Mouse (Mus musculus) testis, adult 2 months (tissue): Measurements from ENCODE around the gene Nlk. TPM values are rescaled to one million over a fixed set of nuclear protein-coding genes. Genes with fewer than 3 reads are reported as not detected.
"Not testable (repeated sequence)": the region's sequence is repeated elsewhere in the genome, so short reads cannot be mapped to it uniquely, and the experiment has no call there.

Experiments used
- H3K27ac ChIP-seq: fragments of 200-500 bp; 2 replicates; pipeline ENCODE4 v1.5.1; 2012; ENCODE audit warnings: low read depth, low read length; ENCODE audit not compliant: control insufficient read depth, insufficient read depth
- H3K27me3 ChIP-seq: fragments of 200-500 bp; 2 replicates; pipeline ENCODE4 v1.6.1; 2012; ENCODE audit warnings: mild to moderate bottlenecking, low read length, moderate library complexity; ENCODE audit not compliant: control insufficient read depth, insufficient read depth
- H3K36me3 ChIP-seq: fragments of 200-500 bp; 2 replicates; pipeline ENCODE4 v1.6.1; 2012; ENCODE audit warnings: mild to moderate bottlenecking, low read length; ENCODE audit not compliant: control insufficient read depth, insufficient read depth
- H3K4me1 ChIP-seq: fragments of 200-500 bp; 2 replicates; pipeline ENCODE4 v1.6.1; 2012; ENCODE audit warnings: low read length; ENCODE audit not compliant: control insufficient read depth, insufficient read depth
- H3K4me3 ChIP-seq: fragments of 200-500 bp; 2 replicates; pipeline ENCODE4 v1.5.1; 2012; ENCODE audit warnings: low read depth, mild to moderate bottlenecking, low read length, moderate library complexity, mixed read lengths; ENCODE audit not compliant: control insufficient read depth
- CTCF ChIP-seq: fragments of 200-500 bp; IDR thresholded peaks from 2 replicates; pipeline ENCODE4 v1.5.1; 2012; ENCODE audit warnings: low read depth, mild to moderate bottlenecking, inconsistent platforms, low read length, moderate library complexity; ENCODE audit not compliant: control insufficient read depth, insufficient read depth, insufficient replicate concordance
- POLR2A ChIP-seq: fragments of 200-500 bp; IDR thresholded peaks from 2 replicates; pipeline ENCODE4 v1.6.1; 2012; ENCODE audit warnings: low read depth, mild to moderate bottlenecking, inconsistent platforms, low read length, moderate library complexity; ENCODE audit not compliant: control insufficient read depth
- polyA plus RNA-seq: library from polyadenylated mRNA; depleted of rRNA; stranded (reverse); fragments of >200 nt; gene quantifications from 2 replicates; pipeline ENCODE4 v1.2.3, GENCODE M21; 2012

Gene Nlk
- polyA plus RNA-seq, 1 experiment = 12.0 TPM

GRCm38 (mm10) chr11:78596750-78597149 is 100.4 kb downstream of the Nlk start:
- H3K4me1 ChIP-seq = no peaks in the 10 kb centered on the region
- no peaks in the 10 kb centered on the region for H3K27me3 ChIP-seq
- H3K4me3 ChIP-seq = no peak overlapping the region
- H3K27ac ChIP-seq = no peak overlapping the region
- TF ChIP-seq CTCF = no peak
- TF ChIP-seq POLR2A = no peak
- no peaks in the 10 kb centered on the region for H3K36me3 ChIP-seq

- H3K27me3 ChIP-seq = no peaks in the 10 kb centered on the region
- H3K4me3 ChIP-seq = no peak overlapping the region
- no peaks in the 10 kb centered on the region for H3K36me3 ChIP-seq
- no peak overlapping the region for H3K27ac ChIP-seq
- H3K4me1 ChIP-seq = no peaks in the 10 kb centered on the region
- TF ChIP-seq POLR2A (no peak), CTCF (no peak)
Measured at GRCm38 (mm10) chr11:78595773-78596172, 101.4 kb downstream of the Nlk start.

- Histone ChIP-seq H3K4me1 (no peaks in the 10 kb centered on the region), H3K27ac (no peak overlapping the region), H3K4me3 (no peak overlapping the region), H3K27me3 (no peaks in the 10 kb centered on the region), H3K36me3 (no peaks in the 10 kb centered on the region)
- TF ChIP-seq POLR2A = no peak
- no peak for TF ChIP-seq CTCF
Measured at GRCm38 (mm10) chr11:78594271-78594964, 102.8 kb downstream of the Nlk start.

GRCm38 (mm10) chr11:78587677-78588076 is 109.5 kb downstream of the Nlk start:
- H3K36me3 ChIP-seq, H3K27ac ChIP-seq, H3K4me3 ChIP-seq, H3K27me3 ChIP-seq, H3K4me1 ChIP-seq: not testable (repeated sequence)

GRCm38 (mm10) chr11:78586099-78586498 is 111.1 kb downstream of the Nlk start:
- Histone ChIP-seq H3K4me1 (no peaks in the 10 kb centered on the region), H3K27me3 (no peaks in the 10 kb centered on the region), H3K36me3 (peaks cover 3% of the 10 kb centered on the region), H3K4me3 (no peak overlapping the region), H3K27ac (no peak overlapping the region)
- no peak for TF ChIP-seq CTCF
- no peak for TF ChIP-seq POLR2A

- no peaks in the 10 kb centered on the region for H3K27me3 ChIP-seq
- TF ChIP-seq POLR2A (no peak), CTCF (no peak)
- H3K4me3 ChIP-seq = no peak overlapping the region
- no peak overlapping the region for H3K27ac ChIP-seq
- peaks cover 3% of the 10 kb centered on the region for H3K36me3 ChIP-seq
- H3K4me1 ChIP-seq = no peaks in the 10 kb centered on the region
Measured at GRCm38 (mm10) chr11:78582848-78583247, 114.3 kb downstream of the Nlk start.

- peaks cover 7% of the 10 kb centered on the region for H3K36me3 ChIP-seq
- no peak overlapping the region for H3K4me3 ChIP-seq
- H3K4me1 ChIP-seq = no peaks in the 10 kb centered on the region
- H3K27me3 ChIP-seq = no peaks in the 10 kb centered on the region
- H3K27ac ChIP-seq = no peak overlapping the region
- TF ChIP-seq POLR2A (no peak), CTCF (no peak)
Measured at GRCm38 (mm10) chr11:78574975-78575374, 122.2 kb downstream of the Nlk start.

- Histone ChIP-seq H3K27ac (no peak overlapping the region), H3K4me1 (no peaks in the 10 kb centered on the region), H3K36me3 (peaks cover 7% of the 10 kb centered on the region), H3K4me3 (no peak overlapping the region), H3K27me3 (no peaks in the 10 kb centered on the region)
- no peak for TF ChIP-seq CTCF
- TF ChIP-seq POLR2A = no peak
Measured at GRCm38 (mm10) chr11:78574536-78574935, 122.6 kb downstream of the Nlk start.

GRCm38 (mm10) chr11:78574031-78574430 is 123.1 kb downstream of the Nlk start:
- not testable (repeated sequence) for H3K27ac ChIP-seq, H3K4me1 ChIP-seq, H3K36me3 ChIP-seq, H3K27me3 ChIP-seq, H3K4me3 ChIP-seq
